Mouse (Mus musculus) kidney, postnatal 0 days (tissue): Measurements from ENCODE around the gene Fam189a2. TPM values are rescaled to one million over a fixed set of nuclear protein-coding genes. Genes with fewer than 3 reads are reported as not detected.

Experiments
- ATAC-seq: fragments of 200-750 bp; cut with Nextera tagmentation; replicated peaks from 2 replicates; pipeline ENCODE4 v1.8.0; 2017; ENCODE audit warnings: low read depth, moderate number of reproducible peaks, moderate TSS enrichment, moderate library complexity; ENCODE audit not compliant: low FRiP score
- DNase-seq: peaks from one replicate; pipeline ENCODE4 v3.0.0-alpha.2; 2016; ENCODE audit warnings: low spot score
- H3K27ac ChIP-seq: fragments of 300-500 bp; sonication (generic); 2 replicates; pipeline ENCODE4 v1.5.1; 2014; ENCODE audit warnings: mild to moderate bottlenecking
- H3K27me3 ChIP-seq: fragments of 300-500 bp; sonication (generic); 2 replicates; pipeline ENCODE4 v1.6.1; 2014; ENCODE audit warnings: low read length, mixed read lengths; ENCODE audit not compliant: insufficient read depth
- H3K36me3 ChIP-seq: fragments of 300-500 bp; sonication (generic); 2 replicates; pipeline ENCODE4 v1.6.1; 2014; ENCODE audit warnings: low read length, mixed read lengths; ENCODE audit not compliant: insufficient read depth
- H3K4me1 ChIP-seq: fragments of 300-500 bp; sonication (generic); replicated peaks from 2 replicates; pipeline ENCODE4 v1.6.1; 2014; ENCODE audit warnings: antibody characterized with exemption, low read length, mixed read lengths; ENCODE audit not compliant: insufficient read depth
- H3K4me2 ChIP-seq: fragments of 300-500 bp; sonication (generic); 2 replicates; pipeline ENCODE4 v1.6.1; 2014; ENCODE audit warnings: mild to moderate bottlenecking, low read length, moderate library complexity, mixed read lengths
- H3K4me3 ChIP-seq: fragments of 300-500 bp; sonication (generic); replicated peaks from 2 replicates; pipeline ENCODE4 v1.5.1; 2014; ENCODE audit warnings: low read depth, low read length
- H3K9ac ChIP-seq: fragments of 300-500 bp; sonication (generic); 2 replicates; pipeline ENCODE4 v1.6.1; 2014; ENCODE audit warnings: low read depth, low read length
- H3K9me3 ChIP-seq: fragments of 300-500 bp; sonication (generic); replicated peaks from 2 replicates; pipeline ENCODE4 v1.6.1; 2016; ENCODE audit warnings: low read length, inconsistent platforms, mixed read lengths
- CTCF ChIP-seq: IDR thresholded peaks from 2 replicates; pipeline ENCODE4 v1.5.1; 2016; ENCODE audit warnings: antibody characterized with exemption, low read depth, mild to moderate bottlenecking, moderate library complexity
- WGBS: fragments of 180-500 bp; shearing (Covaris S2); extraction: QIAGEN DNeasy Blood & Tissue Kit; methylation state at CpG from one replicate; pipeline ENCODE4 v1.1.7; 2014; 5-methylcytosine and 5-hydroxymethylcytosine counted together
- polyA plus RNA-seq: library from polyadenylated mRNA; unstranded; fragments of >200 nt; fragmentation: Nextera tagmentation; extraction: Ambion mirVana; gene quantifications from 2 replicates; pipeline ENCODE4 v1.2.1, GENCODE M21; 2015

The Fam189a2 gene
- polyA plus RNA-seq, 1 experiment from 2014 or later = 1.6 TPM

- Histone ChIP-seq H3K27ac (no peak overlapping the region), H3K9me3 (no peaks in the 10 kb centered on the region), H3K27me3 (no peaks in the 10 kb centered on the region), H3K4me2 (no peak overlapping the region), H3K4me1 (no peaks in the 10 kb centered on the region), H3K9ac (no peak overlapping the region), H3K36me3 (no peaks in the 10 kb centered on the region), H3K4me3 (no peak overlapping the region)
- ATAC-seq (no peak), DNase-seq (no peak)
- no peak for TF ChIP-seq CTCF
- 65% methylated on average over 6 of the region's 6 CpGs for WGBS
These were observed 106.8 kb downstream of the Fam189a2 start for GRCm38 (mm10) chr19:23924057-23924456.

Other genes starting within 250 kb of the Fam189a2 start
- 24.9 and 25.5 TPM in 2 replicates for gene Tjp2, start 194.0 kb upstream of the Fam189a2 start, polyA plus RNA-seq
- gene Fxn, start 249.6 kb upstream of the Fam189a2 start, polyA plus RNA-seq = 55.2 and 55.8 TPM in 2 replicates